Mouse (Mus musculus) thymus, postnatal 14 days (tissue): ENCODE results near the gene Zfr2.

Source experiments
- DNase-seq: peaks from one replicate; pipeline ENCODE4 v3.0.0; 2021

Zfr2 gene

DNA sequence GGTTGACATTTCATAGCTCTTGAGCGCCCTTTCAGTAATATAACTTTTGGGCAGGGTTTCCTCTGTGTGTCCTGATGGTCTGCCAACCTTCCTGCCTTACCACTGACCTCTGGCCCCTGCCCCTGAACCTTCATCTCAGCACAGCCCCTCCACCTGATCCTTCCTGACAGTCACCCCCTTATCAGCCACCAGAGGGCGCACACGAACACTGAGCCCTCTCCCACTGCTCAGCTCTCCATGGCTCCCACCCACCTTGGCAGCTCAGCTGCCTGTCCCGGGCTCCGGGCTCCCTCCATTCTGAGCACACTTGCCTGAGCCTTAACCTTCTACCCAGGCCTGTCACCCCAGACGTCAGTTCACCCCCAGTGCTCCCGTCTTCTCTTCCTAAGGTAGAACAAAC, 56.3 kb downstream of the Zfr2 start:
- DNase-seq, result peak; percentile 78

DNA sequence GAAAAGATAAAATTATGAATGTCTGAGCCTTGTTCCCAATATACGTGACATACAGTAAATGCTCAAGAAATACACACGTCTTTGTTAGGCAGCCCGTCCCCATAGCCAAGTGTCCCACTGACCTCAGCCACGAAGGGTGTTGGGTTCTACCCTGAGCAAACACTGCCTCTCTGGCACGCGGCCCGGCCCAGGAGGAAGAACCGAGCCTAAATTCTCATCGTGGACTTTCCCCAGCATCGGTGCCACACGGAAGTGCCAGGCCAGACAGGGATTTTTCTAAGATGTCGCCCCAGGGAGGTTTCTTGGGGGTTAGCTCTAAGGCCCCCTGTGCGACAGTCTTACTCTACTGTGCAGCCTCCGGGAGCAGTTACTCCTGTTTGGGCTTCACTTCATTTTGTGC, 56.9 kb downstream of the Zfr2 start:
- no peak for DNase-seq

DNA sequence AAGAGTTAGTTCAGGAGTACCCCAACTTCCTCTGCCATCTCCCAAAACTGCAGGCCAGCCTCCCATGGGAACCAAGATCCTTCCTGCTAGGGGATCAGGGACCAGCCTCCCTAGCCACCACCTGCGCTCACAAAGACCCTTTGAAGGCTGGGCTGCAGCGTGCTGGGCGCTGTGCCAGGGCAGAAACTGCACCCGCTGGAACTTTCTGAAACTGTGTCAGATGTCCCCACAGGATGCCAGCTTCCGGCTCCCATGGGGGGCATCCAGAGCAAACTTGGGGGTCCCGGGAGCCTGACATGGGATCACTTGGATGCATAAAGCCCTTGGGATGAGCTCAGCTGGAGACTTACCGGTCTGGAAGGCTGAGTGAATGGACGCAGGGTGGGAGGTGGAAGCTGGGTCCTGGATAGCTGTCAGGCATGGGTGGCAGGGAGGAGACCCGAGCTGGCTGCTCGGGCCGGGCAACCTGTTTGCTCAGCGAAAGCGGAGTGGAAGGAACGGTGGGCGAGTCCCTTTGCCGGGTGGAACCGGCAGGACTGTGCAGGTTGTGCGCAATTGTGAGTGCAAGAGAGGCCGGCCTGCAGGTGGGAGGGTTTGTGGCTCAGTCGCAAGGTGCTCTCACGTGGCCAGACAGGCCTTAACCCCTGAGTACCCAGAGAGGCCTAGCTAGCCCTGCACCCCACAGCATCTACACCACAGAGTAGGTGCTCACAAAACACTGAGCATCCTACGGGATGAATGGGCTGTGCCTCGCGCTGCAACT, 57.9 kb downstream of the Zfr2 start:
- peak; percentile 71 for DNase-seq

DNA sequence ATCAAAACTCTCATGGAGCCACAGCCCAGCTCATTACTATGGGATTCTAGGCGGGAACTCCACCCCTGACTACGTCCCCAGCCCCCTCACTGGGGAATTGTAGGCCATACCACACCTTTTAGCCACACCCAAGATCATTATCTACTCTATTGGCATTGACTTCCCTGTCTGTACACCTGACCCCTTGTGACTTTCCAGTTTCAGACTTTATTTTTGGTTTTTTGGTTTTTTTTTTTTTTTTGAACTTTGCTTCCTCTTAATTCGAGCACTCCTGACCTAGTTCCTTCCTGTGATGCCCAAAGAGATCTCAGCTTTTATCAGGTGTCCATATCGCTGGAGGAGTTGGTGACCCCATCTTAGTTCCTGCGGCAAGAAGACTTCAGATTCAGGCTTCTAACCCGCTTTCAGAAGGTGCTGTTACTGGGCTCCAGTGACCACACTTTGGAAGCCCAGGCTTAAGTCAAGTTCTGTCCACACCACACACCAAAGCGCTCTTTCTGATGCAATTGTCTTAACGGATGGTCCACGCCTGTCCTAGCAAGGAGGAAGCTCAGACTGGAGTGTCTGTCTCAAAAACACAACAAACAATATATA, 58.7 kb downstream of the Zfr2 start, which contains the start of gene Tjp3:
TSS of gene Tjp3 (minus strand) at position 71 of the 594 bp plus-strand sequence.
- no peak for DNase-seq

DNA sequence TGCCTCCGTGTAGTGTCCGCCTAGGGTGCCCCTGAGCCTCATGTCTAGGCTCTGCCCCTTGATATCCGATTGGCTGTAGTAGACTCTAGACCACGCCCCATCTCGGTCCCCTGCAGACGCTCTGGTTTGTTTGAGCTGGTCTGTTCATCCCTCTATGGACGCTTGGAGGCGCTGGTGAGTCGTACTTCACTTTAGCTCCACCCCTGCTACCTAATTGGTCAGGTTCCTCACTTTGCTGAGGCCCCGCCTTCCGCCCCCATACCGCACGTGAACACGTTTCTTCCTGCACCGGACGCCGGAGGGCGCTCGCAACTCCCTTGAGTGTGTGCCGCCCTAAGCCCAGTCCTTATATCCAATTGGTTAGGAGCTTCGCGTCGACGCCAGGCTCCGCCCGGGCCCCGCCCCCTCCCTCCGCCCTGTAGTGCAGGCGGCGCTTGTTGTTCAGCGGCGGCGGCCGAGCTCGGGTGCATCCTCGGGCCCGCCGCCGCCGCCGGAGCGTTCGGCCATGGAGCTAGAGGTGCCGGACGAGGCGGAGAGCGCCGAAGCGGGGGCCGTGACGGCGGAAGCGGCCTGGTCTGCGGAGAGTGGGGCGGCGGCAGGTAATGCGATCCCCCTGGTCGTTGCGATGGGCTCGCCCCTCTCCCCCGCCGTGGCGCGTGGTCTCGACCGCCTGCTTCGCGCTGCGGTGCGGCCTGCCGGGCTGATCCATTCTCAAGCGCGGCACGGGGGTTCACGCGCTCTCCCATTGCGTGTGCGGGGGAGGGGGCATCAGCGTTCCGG, 59.8 kb downstream of the Zfr2 start, which contains the start of gene Pip5k1c:
TSS of gene Pip5k1c (plus strand) at position 410 of the 780 bp plus-strand sequence.
- peak; percentile 99 for DNase-seq

DNA sequence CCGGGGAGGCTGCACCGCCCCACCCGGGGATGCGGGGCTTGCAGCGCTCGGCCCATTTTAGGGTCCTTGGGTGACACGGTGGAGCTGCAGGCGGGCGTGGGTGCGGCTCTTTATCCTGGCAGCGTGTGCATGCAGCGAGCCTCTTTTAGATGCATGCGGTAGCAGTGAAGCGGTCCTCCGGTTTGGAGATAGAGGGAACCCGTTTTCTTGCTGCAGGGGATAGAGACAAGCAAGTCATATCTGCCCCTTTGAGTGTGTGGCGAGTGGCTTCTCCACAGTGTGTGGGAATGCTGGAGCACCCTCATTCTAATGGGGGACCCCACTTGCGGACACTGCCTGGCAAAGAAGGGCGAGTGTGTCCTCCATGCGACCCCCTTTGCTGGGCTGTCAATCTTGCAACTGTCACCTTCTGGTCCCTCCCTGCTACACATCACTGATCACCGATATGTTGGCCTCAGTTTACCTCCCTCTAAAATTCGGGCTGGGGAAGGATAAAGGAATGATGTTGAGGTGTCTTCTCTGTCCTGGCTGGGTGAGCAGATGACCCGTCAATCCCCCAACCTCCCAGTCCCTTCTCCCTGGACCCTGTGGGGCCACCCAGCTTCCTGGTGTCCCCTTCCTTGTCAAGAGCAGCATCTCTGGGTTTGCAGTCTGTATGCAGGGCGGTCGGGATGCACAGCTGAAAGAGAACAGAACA, 60.5 kb downstream of the Zfr2 start:
- DNase-seq, result no peak

DNA sequence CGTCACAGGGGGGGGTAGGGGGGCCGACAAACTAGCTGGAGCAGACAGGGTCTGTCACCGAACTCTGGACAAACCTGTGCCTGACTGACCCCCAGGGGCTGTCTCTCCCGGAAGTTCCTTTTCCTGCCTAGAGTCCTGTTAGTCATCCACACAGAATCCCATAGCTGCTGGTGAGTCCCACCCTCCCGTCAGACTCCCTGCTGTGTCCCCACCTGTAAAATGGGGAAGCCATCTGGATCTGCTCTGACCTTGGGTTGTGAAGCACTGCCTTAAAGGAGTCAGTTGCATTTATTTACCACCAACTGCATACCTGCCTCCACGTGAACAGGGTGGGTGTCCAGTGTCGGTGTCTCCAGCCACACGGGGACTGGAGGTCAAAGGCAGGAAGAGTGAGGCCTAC, 61.5 kb downstream of the Zfr2 start:
- DNase-seq, result no peak

DNA sequence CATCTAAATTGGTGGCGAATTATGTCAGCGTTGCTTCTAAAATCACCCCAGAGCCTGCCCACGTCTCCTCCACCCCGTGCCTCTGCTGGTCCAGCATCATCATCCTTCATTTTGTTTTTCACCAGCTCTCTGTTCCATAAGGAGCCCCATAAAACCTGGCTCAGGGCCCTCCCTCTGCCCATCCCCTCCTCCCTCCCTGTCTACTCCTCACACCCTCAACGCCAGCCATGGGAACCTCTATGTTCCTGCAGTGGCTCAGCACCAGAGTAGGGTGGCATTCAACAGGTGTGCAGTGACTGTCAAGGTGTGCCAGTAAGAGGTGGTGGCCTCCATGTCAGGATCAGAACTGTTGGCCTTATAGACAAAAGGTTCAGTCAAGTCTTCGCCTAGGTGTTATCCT, 62.2 kb downstream of the Zfr2 start:
- no peak for DNase-seq

DNA sequence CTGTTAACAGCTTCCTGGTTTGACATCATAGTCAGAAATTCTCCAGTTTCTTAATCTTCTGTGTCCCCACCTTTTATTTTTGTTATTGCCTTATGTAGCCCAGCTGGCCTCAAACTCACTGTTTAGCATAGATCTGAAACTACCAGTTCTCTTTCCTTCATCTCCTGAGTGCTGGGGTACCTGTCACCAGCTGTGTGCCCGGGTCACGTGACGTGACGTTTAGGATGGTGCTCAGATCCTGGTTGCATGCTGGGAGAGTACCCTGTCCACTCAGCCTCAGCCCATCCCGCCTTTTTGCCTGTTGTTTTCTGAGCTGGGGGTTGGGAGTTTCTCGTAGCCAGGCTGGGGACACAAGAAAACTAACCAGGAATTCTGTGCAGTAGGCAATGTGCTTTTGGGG, 64.3 kb downstream of the Zfr2 start:
- DNase-seq, result peak; percentile 79

DNA sequence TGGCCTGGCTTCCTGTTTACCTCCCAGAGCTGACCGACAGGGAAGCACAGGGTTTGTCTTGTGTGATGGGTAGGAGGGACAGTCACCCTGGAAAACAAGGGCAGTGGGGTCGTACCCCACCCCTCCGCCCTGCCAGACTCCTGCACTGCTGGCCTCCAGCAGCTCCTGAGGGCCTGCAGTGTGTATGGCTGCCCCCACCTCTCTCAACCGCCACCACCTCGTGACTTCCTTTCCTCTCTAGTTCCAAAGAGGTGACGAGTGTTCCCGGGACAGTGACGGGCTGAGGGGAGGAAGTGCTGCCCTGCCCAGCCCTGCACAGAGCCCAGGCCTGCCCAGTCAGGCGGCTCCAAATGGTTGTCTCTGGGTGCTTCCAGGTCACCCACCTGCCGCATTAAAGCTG, 64.9 kb downstream of the Zfr2 start:
- DNase-seq, result peak; percentile 84

DNA sequence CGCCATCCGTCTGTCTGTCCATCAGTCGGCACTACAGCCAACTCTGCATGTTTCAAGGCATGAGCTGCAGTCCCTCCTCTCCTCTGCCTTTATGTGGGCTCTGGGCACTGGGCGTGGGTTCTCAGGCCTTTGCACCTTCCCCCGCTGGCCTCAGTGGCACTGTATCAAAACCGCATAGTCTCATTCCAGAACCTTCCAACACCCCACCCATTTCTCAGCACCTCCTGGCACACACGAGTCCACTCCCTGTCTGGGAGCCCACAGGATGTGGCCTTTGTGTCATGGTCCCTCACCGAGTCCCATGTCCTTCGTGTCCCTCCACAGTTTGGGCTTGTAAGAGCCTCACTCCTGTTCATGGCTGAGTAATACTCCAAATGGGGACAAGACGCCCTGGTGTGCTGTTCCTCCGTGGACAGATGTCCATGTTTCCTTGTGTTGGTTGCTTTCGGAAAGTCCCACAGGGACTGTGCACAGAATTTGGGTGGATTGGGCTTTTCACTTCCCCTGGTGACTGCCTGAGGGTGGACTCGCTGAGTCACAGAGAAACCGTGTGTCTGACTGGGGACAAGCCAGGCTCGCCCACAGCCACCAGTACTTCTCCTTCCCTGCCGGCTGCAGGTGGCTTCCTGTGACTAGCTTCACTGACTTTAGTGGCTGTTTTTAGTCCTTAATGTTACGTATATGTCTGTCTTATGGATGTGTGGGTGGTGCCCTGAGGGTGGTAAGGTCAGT, 65.6 kb downstream of the Zfr2 start:
- DNase-seq, result peak; percentile 74

DNA sequence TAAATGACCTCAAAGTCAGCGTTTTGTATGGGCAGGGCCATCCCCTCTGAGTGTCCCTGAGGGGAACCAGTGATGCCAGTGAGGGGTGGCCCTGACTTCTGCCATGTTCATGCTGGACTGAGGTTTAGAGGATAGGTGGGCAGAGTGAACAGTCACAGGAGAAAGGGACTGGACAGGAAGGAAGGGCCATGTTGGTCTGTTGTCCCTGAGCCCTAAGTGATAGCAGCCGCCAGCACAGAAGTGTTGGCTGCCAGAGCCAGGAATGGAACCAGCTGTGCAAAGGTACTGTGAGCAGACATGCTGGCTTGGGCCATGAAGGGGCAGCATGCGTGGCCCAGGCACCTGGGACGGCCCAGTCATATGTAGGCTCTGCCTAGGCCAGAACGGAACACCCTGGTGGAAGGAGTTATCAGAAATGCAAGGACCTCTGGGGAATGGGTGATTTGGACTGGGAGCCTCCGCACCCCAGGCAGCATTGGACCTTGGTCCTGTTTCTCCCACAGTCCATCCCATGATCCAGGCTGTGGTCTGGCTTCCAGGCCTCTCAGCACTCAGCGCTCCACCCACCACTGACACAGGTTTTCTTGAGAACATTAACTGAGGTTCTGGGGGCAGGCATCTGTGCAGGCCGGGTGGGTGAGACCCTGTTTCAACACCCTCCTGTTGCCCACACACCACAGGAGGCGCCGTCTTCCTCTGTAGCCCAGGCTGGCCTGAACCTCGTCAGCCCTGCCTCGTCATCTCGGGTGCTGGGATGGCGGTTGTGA, 66.8 kb downstream of the Zfr2 start:
- DNase-seq, result no peak

DNA sequence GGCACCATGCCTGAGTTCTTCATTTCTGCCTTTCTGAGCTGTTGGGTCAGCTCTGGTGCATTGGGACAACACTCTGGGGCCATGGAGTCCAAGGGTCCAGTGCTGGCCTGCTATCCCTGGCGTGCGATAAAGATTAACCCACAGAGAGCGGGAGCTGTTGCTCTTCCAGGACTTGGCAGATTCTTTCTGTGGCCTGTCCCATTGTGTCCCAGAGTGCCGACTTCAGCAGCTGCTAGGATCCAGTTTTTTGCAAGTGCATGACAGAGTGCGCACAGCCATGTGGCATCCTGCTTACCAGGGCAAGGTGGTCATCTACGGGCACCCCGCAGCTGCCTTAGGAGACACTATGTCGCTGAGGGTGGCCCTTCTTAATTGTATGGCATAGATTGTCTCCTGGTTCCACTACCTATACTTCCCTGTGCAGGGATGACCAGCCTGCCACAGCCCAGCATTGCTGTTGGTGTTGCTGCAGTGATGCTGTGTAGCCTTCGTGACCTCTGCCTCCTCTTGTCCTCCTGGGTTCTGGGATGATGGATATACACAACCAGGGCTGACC, 67.5 kb downstream of the Zfr2 start:
- DNase-seq, result no peak

DNA sequence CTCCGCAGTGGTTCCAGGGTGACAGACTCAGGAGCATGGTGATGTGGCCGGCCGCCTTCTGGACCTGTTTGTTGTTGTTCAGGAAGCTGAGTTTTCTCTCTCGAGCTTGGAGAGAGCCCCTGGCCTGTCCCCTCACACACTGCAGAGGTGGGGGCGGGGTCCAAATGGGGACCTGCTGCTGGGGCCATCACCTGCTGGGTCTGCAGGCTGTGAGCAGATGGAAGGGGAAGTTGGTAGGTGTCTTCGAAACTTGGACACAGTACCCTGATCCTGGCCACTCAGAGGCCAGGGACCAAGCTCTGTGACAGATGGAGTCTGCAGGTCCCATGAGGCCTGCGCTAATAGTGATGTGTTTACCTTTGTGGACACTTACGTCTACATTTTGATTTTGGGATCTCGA, 68.4 kb downstream of the Zfr2 start:
- DNase-seq, result no peak
